Mouse (Mus musculus) brain, embryonic 14.5 days (tissue): ENCODE measurements around the gene Gpld1.

Experiments
- CTCF ChIP-seq: fragments of 200-500 bp; IDR thresholded peaks from 2 replicates; pipeline ENCODE4 v1.5.1; 2012; ENCODE audit warnings: inconsistent platforms, mild to moderate bottlenecking, moderate library complexity, borderline replicate concordance; ENCODE audit not compliant: insufficient read depth, insufficient read length; ENCODE audit errors: extremely low read depth
- POLR2A ChIP-seq: fragments of 200-500 bp; IDR thresholded peaks from 2 replicates; pipeline ENCODE4 v1.6.1; 2012; ENCODE audit warnings: mild to moderate bottlenecking, inconsistent platforms, borderline replicate concordance; ENCODE audit not compliant: poor library complexity, insufficient read depth, insufficient read length, severe bottlenecking; ENCODE audit errors: extremely low read depth

- no peak for TF ChIP-seq CTCF
- no peak for TF ChIP-seq POLR2A
Observed at GRCm38 (mm10) chr13:25039488-25039887, 96.5 kb downstream of the Gpld1 start.
